Mouse (Mus musculus) stomach, postnatal 0 days (tissue): ENCODE results near the gene Mertk.

Source experiments
- CTCF ChIP-seq: IDR thresholded peaks from 2 replicates; pipeline ENCODE4 v1.5.1; 2016; ENCODE audit warnings: antibody characterized with exemption, low read depth, mild to moderate bottlenecking, moderate library complexity
- EP300 ChIP-seq: optimal IDR thresholded peaks from 2 replicates; pipeline ENCODE3; 2016; ENCODE audit warnings: antibody characterized with exemption

- TF ChIP-seq CTCF (no peak), EP300 (no peak)
Observed at GRCm38 (mm10) chr2:128735089-128735488, 36.3 kb downstream of the Mertk start.
